Comparison of ENCODE assay signal across 8 mouse cellular contexts in the genomic region with DNA sequence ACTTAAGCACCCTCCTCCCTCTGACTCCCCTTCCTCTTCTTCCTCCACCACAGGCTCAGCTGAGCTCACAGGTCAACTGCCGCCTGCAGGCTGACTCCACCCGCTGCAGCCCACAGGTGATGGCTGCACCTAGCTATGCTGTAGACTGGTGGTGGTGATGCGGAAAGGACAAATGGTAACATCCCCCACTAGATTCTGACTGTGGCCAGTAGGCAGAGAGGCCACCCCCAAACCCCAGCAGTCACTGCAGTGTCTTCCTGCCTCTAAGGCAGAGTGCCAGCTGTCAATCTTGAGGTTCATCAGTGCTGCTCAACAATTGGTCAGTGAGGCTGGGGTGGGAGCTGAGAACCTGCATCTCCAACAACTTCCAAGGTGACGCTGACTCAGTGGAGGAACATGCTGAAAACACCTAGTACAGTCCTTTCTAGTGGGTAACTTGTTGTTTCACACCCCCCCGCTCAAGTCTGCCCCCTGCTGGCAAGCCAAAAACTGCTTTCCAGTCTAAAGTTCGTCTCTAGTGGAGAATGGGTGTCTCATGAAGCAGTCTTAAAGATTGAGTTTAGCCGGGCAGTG. TPM values are rescaled to one million over a fixed set of nuclear protein-coding genes. Genes with fewer than 3 reads are reported as not detected.
DNase-seq lines count a peak whose midpoint lies in the region; ATAC-seq and TF ChIP-seq lines count a peak whose summit lies in the region.

No protein-coding gene starts in this region.

- peak; percentile 36; the same call in 1 of the 2 replicates for ATAC-seq in midbrain, embryonic 16.5 days

- no peak overlapping the region for H3K27ac ChIP-seq in midbrain, embryonic 16.5 days (ENCODE audit: low read length)

- 60% methylated on average over 7 of the region's 7 CpGs for WGBS in lung, adult 2 months
- 70% methylated on average over 7 of the region's 7 CpGs for WGBS in midbrain, embryonic 16.5 days

- DNase-seq in adrenal gland, postnatal 25 days, result peak; percentile 32
- DNase-seq in adrenal gland, adult 2 months, result no peak
- no peak for DNase-seq in lung, adult 2 months
- no peak for DNase-seq in lung, postnatal 36 days
- DNase-seq in heart, postnatal 14 days, result peak; percentile 49 to 61
- DNase-seq in right cerebral cortex, postnatal 36 days (ENCODE audit: low spot score in 2 of 2), result no peak
- no peak for DNase-seq in layer of hippocampus, adult 8-10 months (ENCODE audit: low spot score in 2 of 2)

- H3K4me3 ChIP-seq in lung, adult 2 months (replicated peaks; ENCODE audit: extremely low read depth, low read depth, low read length), result no peak overlapping the region
- H3K4me3 ChIP-seq in midbrain, embryonic 16.5 days (ENCODE audit: low read depth, low read length), result no peak overlapping the region

- no peaks in the 10 kb centered on the region for H3K36me3 ChIP-seq in midbrain, embryonic 16.5 days (ENCODE audit: control insufficient read depth, insufficient read depth, low read length)

- no peaks in the 10 kb centered on the region for H3K4me1 ChIP-seq in lung, adult 2 months (ENCODE audit: control insufficient read depth, insufficient read depth, low read length)
- no peaks in the 10 kb centered on the region for H3K4me1 ChIP-seq in midbrain, embryonic 16.5 days (ENCODE audit: control insufficient read depth, insufficient read depth, low read length)

- intact Hi-C loops in heart, postnatal 14 days (cut with DNase I), result no loop called here

- H3K9ac ChIP-seq in midbrain, embryonic 16.5 days (ENCODE audit: low read depth, low read length), result no peak overlapping the region

- no peak for TF ChIP-seq POLR2A in lung, adult 2 months (IDR thresholded peaks at IDR 0.05; ENCODE audit: borderline replicate concordance, extremely low read depth, low read depth, low read length)

- no peaks in the 10 kb centered on the region for H3K27me3 ChIP-seq in midbrain, embryonic 16.5 days (ENCODE audit: control insufficient read depth, insufficient read depth, low read depth, low read length)

- H3K4me2 ChIP-seq in midbrain, embryonic 16.5 days (ENCODE audit: low read length), result no peak overlapping the region

- H3K9me3 ChIP-seq in midbrain, embryonic 16.5 days (replicated peaks; ENCODE audit: control insufficient read depth, low read length, poor library complexity, severe bottlenecking), result no peaks in the 10 kb centered on the region

- TF ChIP-seq CTCF in lung, adult 2 months (IDR thresholded peaks at IDR 0.05; ENCODE audit: insufficient read depth, low read length), result peak; percentile 46

RNA-seq across cellular contexts. Expression of a gene that starts 10.3 kb away (rescaled TPM):
- not detected in 2 replicates for total RNA-seq in adrenal gland, postnatal 25 days (2021)
- not detected for total RNA-seq in adrenal gland, adult 2 months (2021)
- polyA plus RNA-seq in adrenal gland, adult 2 months (2012; rRNA removed), result 0.17 and 0.18 TPM in 2 replicates
- 2.9 TPM in 2 replicates for polyA plus RNA-seq in lung, adult 2 months (2012; rRNA removed)
- not detected for total RNA-seq in heart, postnatal 14 days (2021)
- polyA plus RNA-seq in midbrain, embryonic 16.5 days (2015; fragmentation: Nextera tagmentation; extraction: Ambion mirVana), result 0.11 TPM in 1 of 2 replicates, not detected in the other
- total RNA-seq in layer of hippocampus, adult 8-10 months (2022), result not detected

RNA-seq across cellular contexts. Expression of a gene that starts 10.4 kb away (rescaled TPM):
- total RNA-seq in adrenal gland, postnatal 25 days (2021), result not detected in 2 replicates
- total RNA-seq in adrenal gland, adult 2 months (2021), result not detected
- polyA plus RNA-seq in adrenal gland, adult 2 months (2012; rRNA removed), result not detected in 2 replicates
- 0.11 and 0.12 TPM in 2 replicates for polyA plus RNA-seq in lung, adult 2 months (2012; rRNA removed)
- total RNA-seq in heart, postnatal 14 days (2021), result not detected
- not detected in 2 replicates for polyA plus RNA-seq in midbrain, embryonic 16.5 days (2015; fragmentation: Nextera tagmentation; extraction: Ambion mirVana)
- not detected for total RNA-seq in layer of hippocampus, adult 8-10 months (2022)

RNA-seq across cellular contexts. Expression of a gene that starts 56.5 kb away (rescaled TPM):
- total RNA-seq in adrenal gland, postnatal 25 days (2021), result 238 and 311 TPM in 2 replicates
- 100 to 1,000 TPM; 183 to 192 TPM for total RNA-seq in adrenal gland, adult 2 months (2021)
- 4.8 and 8.9 TPM in 2 replicates for polyA plus RNA-seq in adrenal gland, adult 2 months (2012; rRNA removed)
- polyA plus RNA-seq in lung, adult 2 months (2012; rRNA removed), result 6.1 and 8.1 TPM in 2 replicates
- 100 to 1,000 TPM; 122 to 125 TPM for total RNA-seq in heart, postnatal 14 days (2021)
- polyA plus RNA-seq in midbrain, embryonic 16.5 days (2015; fragmentation: Nextera tagmentation; extraction: Ambion mirVana), result 195 and 213 TPM in 2 replicates
- 100 to 1,000 TPM; 138 to 171 (median 146) TPM for total RNA-seq in layer of hippocampus, adult 8-10 months (2022)

Comparison
In these comparisons a context has a peak if more than half of its experiments do, and no peak if none do; other contexts are left out.
1. DNase-seq: peak in adrenal gland, postnatal 25 days (single experiment) and heart, postnatal 14 days (2 of 2); none in adrenal gland, adult 2 months (single experiment), lung, adult 2 months (single experiment), lung, postnatal 36 days (single experiment), right cerebral cortex, postnatal 36 days (0 of 2) and layer of hippocampus, adult 8-10 months (0 of 2).